Mouse (Mus musculus): ENCODE results near the gene Spdl1.

Spdl1 gene

DNA sequence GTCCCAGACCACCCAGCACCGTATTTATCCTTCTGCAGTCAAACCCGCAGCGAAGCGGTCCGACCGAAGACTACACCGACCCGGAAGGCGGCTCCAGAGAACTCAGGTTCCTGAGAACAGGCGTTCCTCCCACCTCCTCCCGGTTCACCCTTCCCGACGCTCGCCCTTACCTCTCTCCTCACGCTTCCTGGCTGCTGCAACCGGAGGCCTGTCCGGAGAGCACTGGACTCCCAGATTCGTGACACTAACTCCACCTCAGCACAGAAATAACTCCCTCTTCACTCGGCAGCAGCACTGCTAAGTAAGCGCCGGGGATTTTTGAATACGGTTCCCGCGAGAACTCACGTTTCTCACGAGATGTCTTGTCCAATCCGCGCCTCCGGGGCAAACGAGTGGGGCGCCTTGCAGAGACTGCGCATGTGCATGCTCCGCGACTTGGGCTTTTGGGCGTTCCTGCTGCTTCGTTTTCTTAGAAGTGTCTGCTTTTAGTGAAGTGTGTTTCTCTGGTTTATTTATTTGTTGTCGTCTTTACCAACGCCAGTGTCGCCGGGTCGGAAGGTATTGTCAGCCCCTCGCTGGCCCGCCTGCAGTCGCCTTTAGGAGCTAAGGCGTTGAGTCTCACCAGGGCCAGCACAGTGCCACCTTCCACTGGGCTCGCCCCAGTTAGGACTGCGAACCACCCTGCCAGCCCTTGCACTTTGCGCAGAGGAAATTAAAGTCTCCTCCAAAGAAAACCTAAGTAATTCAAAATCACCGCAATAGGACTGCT, at the start of gene Spdl1:
Gene Spdl1, minus strand, starts transcription at position 324 of the 769 bp plus-strand sequence.
- peak; percentile 95 to 99 for DNase-seq (ENCODE audit: inconsistent age in 2 of 2, low spot score in 1 of 2)

DNA sequence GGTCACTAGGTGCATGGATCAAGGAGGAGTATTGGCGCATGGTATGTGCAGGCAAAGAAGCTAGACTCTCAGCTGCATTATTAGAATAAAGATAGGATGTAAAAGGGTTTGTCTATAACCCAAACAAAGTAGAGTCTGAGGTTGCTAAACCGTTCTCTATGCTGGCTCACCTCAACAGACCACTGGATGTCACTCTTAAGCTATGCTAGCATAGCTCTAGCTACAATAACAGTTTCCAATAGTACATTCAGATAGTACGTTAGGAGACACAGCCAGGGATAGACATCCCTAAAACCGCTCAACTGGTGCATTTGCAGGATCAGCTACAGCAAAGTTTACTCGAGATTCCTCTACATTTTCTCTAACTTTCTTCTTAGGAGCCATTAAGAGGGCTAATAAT, 48.1 kb upstream of the Spdl1 start:
- peak; percentile 11 to 69 for DNase-seq (ENCODE audit: inconsistent age in 2 of 2, low spot score in 1 of 2)

DNA sequence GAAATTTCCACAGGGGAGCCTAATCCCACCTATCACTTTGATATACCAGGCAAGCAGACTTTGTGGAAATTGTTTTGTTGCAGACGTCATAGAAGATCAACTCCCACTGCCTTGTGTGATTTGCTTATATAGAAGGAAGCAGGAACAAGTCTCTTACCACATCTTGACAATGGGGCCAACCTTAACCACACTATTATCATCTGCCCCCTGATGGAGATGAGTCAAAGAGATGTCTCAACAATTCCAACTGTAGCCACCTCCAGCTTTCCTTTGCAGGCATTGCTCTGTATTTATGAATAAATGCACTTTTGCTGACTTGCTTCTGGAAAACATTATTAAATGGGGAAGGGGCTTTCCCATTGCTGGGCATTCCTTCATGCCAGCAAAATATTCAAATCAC, 46.2 kb upstream of the Spdl1 start:
- no peak for DNase-seq (ENCODE audit: inconsistent age in 2 of 2, low spot score in 1 of 2)

- DNase-seq (ENCODE audit: inconsistent age in 2 of 2, low spot score in 1 of 2) = no peak
Observed at GRCm38 (mm10) chr11:34873861-34874260, 40.4 kb upstream of the Spdl1 start.

DNA sequence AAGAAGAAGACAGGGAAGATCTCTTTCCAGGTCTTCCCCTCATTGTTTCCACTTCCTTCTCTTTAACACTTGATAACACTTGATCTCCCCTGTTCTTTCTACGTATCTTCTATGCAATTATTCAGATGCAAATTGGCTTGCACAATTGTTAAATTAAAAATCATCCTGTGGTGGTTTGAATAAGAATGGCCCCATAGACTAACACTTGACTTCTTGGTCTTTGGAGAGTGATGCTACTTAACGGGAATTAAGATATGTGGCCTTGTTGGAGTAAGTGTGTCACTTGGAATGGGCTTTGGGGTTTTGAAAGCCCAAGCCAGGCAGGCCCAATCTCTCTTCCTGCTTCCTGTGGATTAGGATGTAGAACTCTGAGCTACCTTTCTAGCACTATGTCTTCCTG, 39.0 kb upstream of the Spdl1 start:
- DNase-seq (ENCODE audit: inconsistent age in 2 of 2, low spot score in 1 of 2) = no peak

- DNase-seq (ENCODE audit: inconsistent age in 2 of 2, low spot score in 1 of 2) = no peak
Observed at GRCm38 (mm10) chr11:34871991-34872390, 38.5 kb upstream of the Spdl1 start.

DNA sequence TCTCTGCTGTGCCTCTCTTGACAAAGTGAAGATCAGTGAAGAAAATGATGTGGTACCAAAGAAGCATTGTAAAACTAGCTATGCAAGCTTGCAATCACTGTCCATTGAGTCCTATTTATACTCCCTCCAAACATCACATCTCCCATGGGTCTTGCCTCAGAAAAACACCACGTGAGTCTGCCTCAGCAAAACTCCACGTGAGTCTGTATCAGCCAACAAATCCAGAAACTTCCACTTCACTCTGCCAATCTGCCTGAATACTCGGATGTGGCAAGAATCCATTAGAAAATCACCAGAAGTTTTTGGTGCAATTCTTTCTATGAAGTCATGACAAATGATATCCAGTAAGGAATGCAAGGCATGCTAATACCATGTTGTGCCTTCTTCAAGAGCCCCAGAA, 38.0 kb upstream of the Spdl1 start:
- DNase-seq (ENCODE audit: inconsistent age in 2 of 2, low spot score in 1 of 2) = peak in 1 of 2 experiments; percentile 49

- DNase-seq (ENCODE audit: inconsistent age in 2 of 2, low spot score in 1 of 2) = no peak
Observed at GRCm38 (mm10) chr11:34868626-34869025, 35.2 kb upstream of the Spdl1 start.

- no peak for DNase-seq (ENCODE audit: inconsistent age in 2 of 2, low spot score in 1 of 2)
Observed at GRCm38 (mm10) chr11:34865741-34866270, 32.4 kb upstream of the Spdl1 start.

DNA sequence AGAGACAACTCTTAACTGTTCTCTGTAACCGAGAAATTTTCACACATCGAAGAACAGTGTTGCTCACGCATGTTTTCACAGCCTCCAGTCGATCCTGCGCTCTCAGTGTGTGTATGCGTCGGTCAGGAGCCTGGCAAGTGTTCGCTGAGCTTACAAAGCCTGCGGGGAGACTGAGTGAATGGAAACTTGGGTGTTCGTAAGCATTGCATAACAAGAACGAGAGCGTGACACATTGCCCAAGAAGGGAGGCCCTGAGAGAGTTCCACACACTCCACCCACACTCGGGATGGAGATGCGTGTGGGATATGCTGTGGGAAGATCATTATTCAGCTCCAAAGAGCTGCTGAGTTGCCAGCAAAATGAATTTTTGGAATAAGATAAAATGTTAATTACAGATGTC, 31.7 kb upstream of the Spdl1 start:
- DNase-seq (ENCODE audit: inconsistent age in 2 of 2, low spot score in 1 of 2) = peak in 1 of 2 experiments; percentile 53

DNA sequence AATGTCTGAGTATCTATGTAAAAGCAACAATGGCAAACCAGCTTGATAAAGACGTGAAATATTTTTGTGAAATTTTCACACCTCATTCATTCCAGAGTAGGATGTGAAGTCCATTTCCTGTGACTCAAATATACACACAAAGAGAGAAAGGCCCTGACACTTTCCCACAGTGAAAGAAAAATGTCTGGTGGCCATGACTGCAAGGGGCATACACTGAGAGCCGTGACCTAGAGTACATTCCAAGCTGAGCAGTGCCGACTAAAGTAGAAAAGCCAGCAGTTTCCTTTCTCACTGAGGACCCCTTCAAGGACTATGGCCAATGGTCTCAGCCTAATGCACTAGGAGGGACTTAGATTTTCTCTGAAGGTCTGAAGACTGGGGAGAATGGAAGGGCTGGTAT, 23.2 kb upstream of the Spdl1 start:
- no peak for DNase-seq (ENCODE audit: inconsistent age in 2 of 2, low spot score in 1 of 2)

GRCm38 (mm10) chr11:34846268-34846652, 12.8 kb upstream of the Spdl1 start:
- no peak for DNase-seq (ENCODE audit: inconsistent age in 2 of 2, low spot score in 1 of 2)

GRCm38 (mm10) chr11:34845567-34846267, 12.3 kb upstream of the Spdl1 start:
- peak; percentile 11 to 58 for DNase-seq (ENCODE audit: inconsistent age in 2 of 2, low spot score in 1 of 2)

DNA sequence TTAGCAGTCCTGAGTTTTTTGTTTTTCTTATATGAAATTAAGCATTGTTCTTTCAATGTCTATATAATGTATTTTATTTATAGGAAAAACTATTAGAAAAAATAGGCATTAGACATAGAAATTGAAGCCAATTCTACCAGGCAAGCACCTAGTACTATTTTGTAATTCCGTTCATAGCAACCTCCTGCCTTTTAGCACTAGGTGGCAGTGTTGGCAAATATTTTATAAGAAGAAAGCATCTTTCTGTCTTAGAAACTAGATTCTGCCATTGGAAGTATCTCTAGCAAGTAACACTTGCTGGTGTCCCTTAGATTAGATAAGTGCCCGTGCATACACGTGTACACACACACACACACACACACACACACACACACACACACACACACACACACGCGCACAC, 10.1 kb upstream of the Spdl1 start:
- DNase-seq (ENCODE audit: inconsistent age in 2 of 2, low spot score in 1 of 2) = peak in 1 of 2 experiments; percentile 51

GRCm38 (mm10) chr11:34840283-34840682, 6.8 kb upstream of the Spdl1 start:
- no peak for DNase-seq (ENCODE audit: inconsistent age in 2 of 2, low spot score in 1 of 2)

- DNase-seq (ENCODE audit: inconsistent age in 2 of 2, low spot score in 1 of 2) = no peak
Observed at GRCm38 (mm10) chr11:34839051-34839450, 5.6 kb upstream of the Spdl1 start.

DNA sequence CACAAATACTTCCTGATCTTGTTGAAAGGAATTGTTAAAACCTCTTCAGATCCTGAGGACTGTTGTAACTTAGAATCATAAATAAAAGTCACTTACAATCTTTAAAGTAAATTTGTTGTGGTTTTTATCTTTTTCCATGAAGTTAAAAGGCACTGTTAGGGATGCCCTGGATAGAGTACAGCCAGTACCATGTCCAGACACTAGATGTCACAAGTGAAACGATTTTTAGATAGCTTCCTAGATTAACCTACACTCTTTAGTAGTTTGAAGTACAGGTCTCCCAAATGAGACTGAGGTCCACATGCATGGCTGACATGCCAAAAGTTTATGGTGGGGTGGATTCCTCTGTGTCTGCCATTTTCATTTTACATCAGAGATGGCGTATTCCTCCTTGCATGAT, 2.8 kb upstream of the Spdl1 start:
- peak in 1 of 2 experiments; percentile 30 for DNase-seq (ENCODE audit: inconsistent age in 2 of 2, low spot score in 1 of 2)

- DNase-seq (ENCODE audit: inconsistent age in 2 of 2, low spot score in 1 of 2) = peak in 1 of 2 experiments; percentile 9
Observed at GRCm38 (mm10) chr11:34832678-34833077, 763 bp downstream of the Spdl1 start.

DNA sequence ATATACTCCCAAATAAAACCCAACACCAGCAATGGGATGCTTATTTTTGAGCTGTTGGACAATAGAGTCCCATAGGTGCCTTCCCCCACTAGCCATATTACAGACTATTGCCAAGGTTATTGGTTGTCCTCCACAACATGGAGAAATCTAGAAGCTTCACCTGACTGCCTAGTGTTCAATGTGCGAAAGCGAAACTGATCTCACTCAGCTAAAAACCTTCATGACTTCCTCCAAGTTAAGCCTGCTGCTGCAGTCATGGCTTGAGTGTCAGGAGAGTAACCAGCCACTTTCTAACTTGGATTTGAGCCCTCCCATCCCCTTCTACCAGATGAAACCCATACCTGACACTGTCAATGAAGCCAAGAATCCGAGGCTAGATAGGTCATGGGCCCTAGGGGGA, 5.6 kb downstream of the Spdl1 start:
- no peak for DNase-seq (ENCODE audit: inconsistent age in 2 of 2, low spot score in 1 of 2)

GRCm38 (mm10) chr11:34826940-34827339, 6.5 kb downstream of the Spdl1 start:
- DNase-seq (ENCODE audit: inconsistent age in 2 of 2, low spot score in 1 of 2) = no peak

DNA sequence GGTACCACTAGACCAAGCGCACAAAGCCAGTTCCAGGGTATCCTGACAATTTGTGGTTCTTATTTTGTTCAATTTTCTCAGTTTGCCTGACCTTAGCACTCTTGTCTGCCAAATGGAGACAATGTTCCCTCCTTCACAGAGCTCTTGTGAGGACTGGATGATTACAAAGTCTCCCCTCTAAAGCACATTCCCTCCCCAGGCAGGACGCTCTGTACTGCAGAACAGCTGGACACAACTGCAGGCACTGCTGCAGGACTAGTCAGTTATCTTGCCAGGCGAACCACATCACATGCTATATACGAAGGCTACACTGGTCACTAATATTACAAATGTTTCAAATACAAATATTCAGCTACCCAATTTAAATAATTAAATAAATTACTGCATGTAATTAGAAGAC, 8.7 kb downstream of the Spdl1 start:
- DNase-seq (ENCODE audit: inconsistent age in 2 of 2, low spot score in 1 of 2) = no peak

DNA sequence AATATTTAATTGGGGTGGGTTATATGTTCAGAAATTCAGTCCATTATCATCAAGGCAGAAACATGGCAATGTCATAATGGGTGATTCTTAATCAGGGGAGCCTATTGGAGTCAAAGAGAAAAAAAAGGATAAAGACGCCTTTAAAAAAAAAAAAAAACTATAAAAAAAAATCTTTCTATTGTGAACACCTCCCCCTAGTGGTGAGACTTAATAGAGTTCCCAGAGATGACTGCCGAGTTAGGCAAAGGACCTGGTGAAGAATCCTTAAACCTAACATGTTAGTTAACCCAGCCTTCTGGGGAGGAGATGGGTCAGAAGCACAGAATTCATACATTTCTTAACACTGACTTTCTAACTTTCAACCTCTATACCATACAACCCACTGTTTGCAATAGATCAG, 18.7 kb downstream of the Spdl1 start:
- peak in 1 of 2 experiments; percentile 52 for DNase-seq (ENCODE audit: inconsistent age in 2 of 2, low spot score in 1 of 2)

All from adrenal gland, adult (tissue).